In the genomic region with DNA sequence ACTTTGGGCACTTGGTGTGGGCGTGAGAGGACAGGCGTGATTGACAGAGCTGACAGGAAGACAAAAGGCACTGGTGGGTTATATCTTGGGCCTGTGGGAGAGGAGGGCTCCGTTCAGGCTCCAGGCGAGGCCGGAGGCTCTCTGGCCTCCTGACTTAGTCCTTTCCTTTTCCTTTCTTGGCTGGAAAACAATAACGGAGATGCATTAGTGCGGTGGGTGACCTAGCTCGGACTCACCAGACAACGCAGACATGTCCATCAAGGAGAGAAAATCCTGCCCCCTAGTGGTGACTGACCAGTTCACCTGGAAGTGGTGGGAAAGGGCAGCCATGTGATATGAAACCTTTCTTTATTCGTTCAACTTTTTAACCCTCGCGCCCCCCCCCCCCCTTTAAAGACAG, we compare ENCODE assay signal across 8 mouse cellular contexts. TPM values are rescaled to one million over a fixed set of nuclear protein-coding genes. Genes with fewer than 3 reads are reported as not detected.
DNase-seq lines count a peak whose midpoint lies in the region; ATAC-seq lines count a peak whose summit lies in the region.

No protein-coding gene starts in this region.

- peaks cover 14% of the 10 kb centered on the region; the same call in 1 of the 2 replicates for H3K27me3 ChIP-seq in heart, embryonic 10.5 days (ENCODE audit: insufficient read depth, poor library complexity, severe bottlenecking)
- no peaks in the 10 kb centered on the region for H3K27me3 ChIP-seq in kidney, embryonic 14.5 days (ENCODE audit: control insufficient read depth, insufficient read depth, low read length)
- H3K27me3 ChIP-seq in stomach, embryonic 15.5 days (replicated peaks) = peaks cover 7% of the 10 kb centered on the region

- no peak for ATAC-seq in kidney, embryonic 14.5 days (ENCODE audit: low FRiP score, low TSS enrichment)
- no peak for ATAC-seq in stomach, embryonic 15.5 days (ENCODE audit: insufficient read depth, low FRiP score, low read depth)

- H3K4me1 ChIP-seq in heart, embryonic 10.5 days = peaks cover 73% of the 10 kb centered on the region
- H3K4me1 ChIP-seq in kidney, embryonic 14.5 days (ENCODE audit: control insufficient read depth, insufficient read depth, low read length) = peaks cover 29% of the 10 kb centered on the region
- peaks cover 37% of the 10 kb centered on the region for H3K4me1 ChIP-seq in stomach, embryonic 15.5 days

- no peaks in the 10 kb centered on the region for H3K9me3 ChIP-seq in heart, embryonic 10.5 days
- H3K9me3 ChIP-seq in kidney, embryonic 14.5 days (ENCODE audit: control insufficient read depth, low read length) = no peaks in the 10 kb centered on the region
- H3K9me3 ChIP-seq in stomach, embryonic 15.5 days = no peaks in the 10 kb centered on the region

- peak overlapping the region; percentile 92 for H3K27ac ChIP-seq in heart, embryonic 10.5 days
- peak overlapping the region; percentile 97; the same call in 1 of the 2 replicates for H3K27ac ChIP-seq in kidney, embryonic 14.5 days (ENCODE audit: low read depth, low read length)
- H3K27ac ChIP-seq in stomach, embryonic 15.5 days = no peak overlapping the region

- peak; percentile 70 for DNase-seq in urinary bladder, postnatal 14 days (ENCODE audit: low spot score)
- no peak for DNase-seq in urinary bladder, postnatal 10 days (ENCODE audit: low spot score)
- peak; percentile 78 for DNase-seq in cerebellum, adult 9-11 months
- DNase-seq in heart, embryonic 10.5 days (ENCODE audit: low spot score) = peak; percentile 92
- peak; percentile 76 for DNase-seq in lung, postnatal 14 days
- no peak for DNase-seq in layer of hippocampus, adult 18-20 months (ENCODE audit: low spot score in 2 of 2)

- 9% methylated on average over 12 of the region's 12 CpGs for WGBS in heart, embryonic 10.5 days
- WGBS in kidney, embryonic 14.5 days = 4% methylated on average over 11 of the region's 12 CpGs
- 12% methylated on average over 12 of the region's 12 CpGs for WGBS in stomach, embryonic 15.5 days

- peak overlapping the region; percentile 81 for H3K4me2 ChIP-seq in kidney, embryonic 14.5 days (replicated peaks; ENCODE audit: low read depth, low read length)
- peak overlapping the region; percentile 66 for H3K4me2 ChIP-seq in stomach, embryonic 15.5 days

- peak overlapping the region; percentile 97; the same call in 1 of the 2 replicates for H3K9ac ChIP-seq in kidney, embryonic 14.5 days (ENCODE audit: low read depth, low read length)
- no peak overlapping the region for H3K9ac ChIP-seq in stomach, embryonic 15.5 days

- peaks cover 24% of the 10 kb centered on the region for H3K36me3 ChIP-seq in heart, embryonic 10.5 days
- H3K36me3 ChIP-seq in kidney, embryonic 14.5 days (ENCODE audit: control insufficient read depth, insufficient read depth, low read length) = peaks cover 18% of the 10 kb centered on the region
- H3K36me3 ChIP-seq in stomach, embryonic 15.5 days = 0 out of 2 replicates have a peak, but pooled peaks cover 4% of the 10 kb centered on the region

- H3K4me3 ChIP-seq in heart, embryonic 10.5 days = peak overlapping the region; percentile 78
- H3K4me3 ChIP-seq in kidney, embryonic 14.5 days (ENCODE audit: low read length) = peak overlapping the region; percentile 88
- H3K4me3 ChIP-seq in stomach, embryonic 15.5 days (replicated peaks) = peak overlapping the region; percentile 64

RNA-seq across cellular contexts. Expression of a gene that starts 2.2 kb away (rescaled TPM):
- 1,001 and 1,694 TPM in 2 replicates for polyA plus RNA-seq in heart, embryonic 10.5 days (2016; fragmentation: Nextera tagmentation; extraction: Ambion mirVana)
- 1,361 and 1,922 TPM in 2 replicates for polyA plus RNA-seq in kidney, embryonic 14.5 days (2014; fragmentation: Nextera tagmentation; extraction: Ambion mirVana)
- 587 and 735 TPM in 2 replicates for polyA plus RNA-seq in stomach, embryonic 15.5 days (2015; fragmentation: Nextera tagmentation; extraction: Ambion mirVana)
- total RNA-seq in layer of hippocampus, adult 18-20 months (2021) = 10 to 100 TPM; 23.9 to 25.5 TPM

RNA-seq across cellular contexts. Expression of a gene that starts 2.9 kb away (rescaled TPM):
- polyA plus RNA-seq in heart, embryonic 10.5 days (2016; fragmentation: Nextera tagmentation; extraction: Ambion mirVana) = 0.16 and 0.57 TPM in 2 replicates
- not detected in 2 replicates for polyA plus RNA-seq in kidney, embryonic 14.5 days (2014; fragmentation: Nextera tagmentation; extraction: Ambion mirVana)
- 0.21 and 0.27 TPM in 2 replicates for polyA plus RNA-seq in stomach, embryonic 15.5 days (2015; fragmentation: Nextera tagmentation; extraction: Ambion mirVana)
- 10 to 100 TPM; 32.0 to 32.6 TPM for total RNA-seq in layer of hippocampus, adult 18-20 months (2021)

RNA-seq across cellular contexts. Expression of a gene that starts 15.6 kb away (rescaled TPM):
- polyA plus RNA-seq in heart, embryonic 10.5 days (2016; fragmentation: Nextera tagmentation; extraction: Ambion mirVana) = 1.9 and 3.0 TPM in 2 replicates
- 0.31 and 0.49 TPM in 2 replicates for polyA plus RNA-seq in kidney, embryonic 14.5 days (2014; fragmentation: Nextera tagmentation; extraction: Ambion mirVana)
- polyA plus RNA-seq in stomach, embryonic 15.5 days (2015; fragmentation: Nextera tagmentation; extraction: Ambion mirVana) = 0.66 and 0.71 TPM in 2 replicates
- not detected for total RNA-seq in layer of hippocampus, adult 18-20 months (2021)

RNA-seq across cellular contexts. Expression of a gene that starts 45.7 kb away (rescaled TPM):
- 58.4 and 61.0 TPM in 2 replicates for polyA plus RNA-seq in heart, embryonic 10.5 days (2016; fragmentation: Nextera tagmentation; extraction: Ambion mirVana)
- polyA plus RNA-seq in kidney, embryonic 14.5 days (2014; fragmentation: Nextera tagmentation; extraction: Ambion mirVana) = 35.6 and 57.5 TPM in 2 replicates
- polyA plus RNA-seq in stomach, embryonic 15.5 days (2015; fragmentation: Nextera tagmentation; extraction: Ambion mirVana) = 50.9 and 51.1 TPM in 2 replicates
- 100 to 1,000 TPM; 499 to 596 TPM for total RNA-seq in layer of hippocampus, adult 18-20 months (2021)

Comparison
In these comparisons a context has a peak if more than half of its experiments do, and no peak if none do; other contexts are left out.
1. DNase-seq: peak in urinary bladder, postnatal 14 days (single experiment), cerebellum, adult 9-11 months (single experiment), heart, embryonic 10.5 days (single experiment) and lung, postnatal 14 days (single experiment); none in urinary bladder, postnatal 10 days (single experiment) and layer of hippocampus, adult 18-20 months (0 of 2).
2. Peak in every context shown above with its lines, with median percentiles within 50 percentile points of each other: H3K4me3 ChIP-seq.